Mouse (Mus musculus) heart, embryonic 14.5 days (tissue): ENCODE data around the gene Osbpl2. TPM values are rescaled to one million over a fixed set of nuclear protein-coding genes. Genes with fewer than 3 reads are reported as not detected.

Experiments used
- ATAC-seq: fragments of 200-750 bp; cut with Nextera tagmentation; 2 replicates; pipeline ENCODE4 v1.8.0; 2017; ENCODE audit warnings: low read depth, moderate TSS enrichment; ENCODE audit not compliant: insufficient number of reproducible peaks, insufficient read depth, low FRiP score
- H3K27ac ChIP-seq, 2 experiments: fragments of 200-500 bp in 1 of 2; fragments of 300-500 bp in 1 of 2; sonication (generic) in 1 of 2; replicated peaks in 1 of 2; 2 replicates each; pipeline ENCODE4 v1.5.1; 2012 to 2014; ENCODE audit warnings: low read depth in 2 of 2, low read length in 2 of 2, control low read depth in 1 of 2, mild to moderate bottlenecking in 1 of 2, mixed read lengths in 1 of 2; ENCODE audit not compliant: control insufficient read depth in 1 of 2, insufficient read depth in 1 of 2
- H3K27me3 ChIP-seq: fragments of 300-500 bp; sonication (generic); 2 replicates; pipeline ENCODE4 v1.6.1; 2014; ENCODE audit warnings: mild to moderate bottlenecking, low read length, control low read depth; ENCODE audit not compliant: control insufficient read depth, insufficient read depth
- H3K36me3 ChIP-seq: fragments of 300-500 bp; sonication (generic); 2 replicates; pipeline ENCODE4 v1.6.1; 2014; ENCODE audit warnings: mild to moderate bottlenecking, control low read depth, low read length, mixed read lengths; ENCODE audit not compliant: control insufficient read depth, insufficient read depth
- H3K4me1 ChIP-seq, 2 experiments: fragments of 200-500 bp in 1 of 2; fragments of 300-500 bp in 1 of 2; sonication (generic) in 1 of 2; 2 replicates each; pipeline ENCODE4 v1.6.1; 2012 to 2014; ENCODE audit warnings: low read length in 2 of 2, control low read depth in 1 of 2, mixed read lengths in 1 of 2; ENCODE audit not compliant: control insufficient read depth in 2 of 2, insufficient read depth in 2 of 2
- H3K4me2 ChIP-seq: fragments of 300-500 bp; sonication (generic); 2 replicates; pipeline ENCODE4 v1.6.1; 2014; ENCODE audit warnings: mild to moderate bottlenecking, low read length
- H3K4me3 ChIP-seq, 2 experiments: fragments of 200-500 bp in 1 of 2; fragments of 300-500 bp in 1 of 2; sonication (generic) in 1 of 2; 2 replicates each; pipeline ENCODE4 v1.5.1; 2012 to 2014; ENCODE audit warnings: low read length in 2 of 2, mild to moderate bottlenecking in 2 of 2, control low read depth in 1 of 2, low read depth in 1 of 2, moderate library complexity in 1 of 2; ENCODE audit not compliant: control insufficient read depth in 1 of 2, insufficient read depth in 1 of 2
- H3K9ac ChIP-seq: fragments of 300-500 bp; sonication (generic); 2 replicates; pipeline ENCODE4 v1.6.1; 2014; ENCODE audit warnings: mild to moderate bottlenecking, low read length
- H3K9me3 ChIP-seq: fragments of 300-500 bp; sonication (generic); 2 replicates; pipeline ENCODE4 v1.6.1; 2016; ENCODE audit warnings: low read length, control low read depth; ENCODE audit not compliant: control insufficient read depth
- WGBS: fragments of 180-500 bp; shearing (Covaris S2); extraction: QIAGEN DNeasy Blood & Tissue Kit; methylation state at CpG from one replicate; pipeline ENCODE4 v1.1.7; 2014; 5-methylcytosine and 5-hydroxymethylcytosine counted together
- polyA plus RNA-seq: library from polyadenylated mRNA; unstranded; fragments of >200 nt; fragmentation: Nextera tagmentation; extraction: Ambion mirVana; gene quantifications from 2 replicates; pipeline ENCODE4 v1.2.1, GENCODE M21; 2014

Gene Osbpl2
- polyA plus RNA-seq, 1 experiment from 2014 or later = 40.5 TPM

- H3K4me2 ChIP-seq = no peak overlapping the region
These were observed 36.0 kb upstream of the Osbpl2 start for GRCm38 (mm10) chr2:180083063-180083462.

GRCm38 (mm10) chr2:180084565-180084964 lies 34.5 kb upstream of the Osbpl2 start:
- ATAC-seq = no peak
- WGBS = 33% methylated on average over 3 of the region's 3 CpGs
- peaks cover 44% of the 10 kb centered on the region for H3K36me3 ChIP-seq
- no peak overlapping the region for H3K27ac ChIP-seq
- no peak overlapping the region for H3K9ac ChIP-seq
- no peak overlapping the region for H3K4me3 ChIP-seq
- H3K9me3 ChIP-seq = no peaks in the 10 kb centered on the region
- H3K4me1 ChIP-seq = no peaks in the 10 kb centered on the region
- no peak overlapping the region for H3K4me2 ChIP-seq
- H3K27me3 ChIP-seq = no peaks in the 10 kb centered on the region

More at GRCm38 (mm10) chr2:180083063-180083462, 36.0 kb upstream of the Osbpl2 start:
- Histone ChIP-seq H3K4me3 (no peak overlapping the region), H3K4me1 (no peaks in the 10 kb centered on the region), H3K9ac (no peak overlapping the region), H3K36me3 (peaks cover 56% of the 10 kb centered on the region), H3K9me3 (no peaks in the 10 kb centered on the region), H3K27me3 (no peaks in the 10 kb centered on the region), H3K27ac (no peak overlapping the region)
- 84% methylated on average over 10 of the region's 10 CpGs for WGBS
- ATAC-seq = no peak

GRCm38 (mm10) chr2:180085926-180086636 lies 33.0 kb upstream of the Osbpl2 start:
- 68% methylated on average over 16 of the region's 16 CpGs for WGBS
- Histone ChIP-seq H3K9me3 (no peaks in the 10 kb centered on the region), H3K4me1 (no peaks in the 10 kb centered on the region), H3K27ac (no peak overlapping the region), H3K4me3 (no peak overlapping the region), H3K4me2 (no peak overlapping the region), H3K27me3 (0 out of 2 replicates have a peak, but pooled peaks cover 2% of the 10 kb centered on the region), H3K9ac (no peak overlapping the region), H3K36me3 (peaks cover 40% of the 10 kb centered on the region)
- ATAC-seq = no peak

- H3K9me3 ChIP-seq = no peaks in the 10 kb centered on the region
- H3K4me3 ChIP-seq = no peak overlapping the region
- no peak overlapping the region for H3K27ac ChIP-seq
- H3K4me1 ChIP-seq = no peaks in the 10 kb centered on the region
- no peak overlapping the region for H3K4me2 ChIP-seq
- no peak overlapping the region for H3K9ac ChIP-seq
- 0 out of 2 replicates have a peak, but pooled peaks cover 2% of the 10 kb centered on the region for H3K27me3 ChIP-seq
- no peak for ATAC-seq
- WGBS = 85% methylated on average over 5 of the region's 5 CpGs
- H3K36me3 ChIP-seq = peaks cover 36% of the 10 kb centered on the region
These were observed 32.5 kb upstream of the Osbpl2 start for GRCm38 (mm10) chr2:180086637-180087027.

GRCm38 (mm10) chr2:180087472-180087871 lies 31.6 kb upstream of the Osbpl2 start:
- H3K4me2 ChIP-seq = no peak overlapping the region
- peaks cover 28% of the 10 kb centered on the region for H3K36me3 ChIP-seq
- H3K9ac ChIP-seq = no peak overlapping the region
- H3K4me3 ChIP-seq = no peak overlapping the region
- WGBS = 93% methylated on average over 4 of the region's 4 CpGs
- H3K27ac ChIP-seq = no peak overlapping the region
- no peaks in the 10 kb centered on the region for H3K9me3 ChIP-seq
- no peak for ATAC-seq
- H3K4me1 ChIP-seq = no peaks in the 10 kb centered on the region
- H3K27me3 ChIP-seq = 0 out of 2 replicates have a peak, but pooled peaks cover 2% of the 10 kb centered on the region

- H3K4me3 ChIP-seq = no peak overlapping the region
- no peaks in the 10 kb centered on the region for H3K4me1 ChIP-seq
- peaks cover 9% of the 10 kb centered on the region; the same call in 1 of the 2 replicates for H3K36me3 ChIP-seq
- H3K27ac ChIP-seq = no peak overlapping the region
- 62% methylated on average over 11 of the region's 11 CpGs for WGBS
- H3K27me3 ChIP-seq = 0 out of 2 replicates have a peak, but pooled peaks cover 2% of the 10 kb centered on the region
- H3K4me2 ChIP-seq = no peak overlapping the region
- no peaks in the 10 kb centered on the region for H3K9me3 ChIP-seq
- H3K9ac ChIP-seq = no peak overlapping the region
- no peak for ATAC-seq
These were observed 28.8 kb upstream of the Osbpl2 start for GRCm38 (mm10) chr2:180090285-180090684.

- H3K9ac ChIP-seq = no peak overlapping the region
- 37% methylated on average over 5 of the region's 5 CpGs for WGBS
- H3K9me3 ChIP-seq = no peaks in the 10 kb centered on the region
- H3K4me2 ChIP-seq = no peak overlapping the region
- no peak overlapping the region for H3K4me3 ChIP-seq
- H3K36me3 ChIP-seq = no peaks in the 10 kb centered on the region
- H3K4me1 ChIP-seq = peaks cover 0 to 5% of the 10 kb centered on the region in 2 experiments; a peak in 1 of 4 replicates
- ATAC-seq = no peak
- H3K27me3 ChIP-seq = peaks cover 41% of the 10 kb centered on the region
- no peak overlapping the region for H3K27ac ChIP-seq
These were observed 23.4 kb upstream of the Osbpl2 start for GRCm38 (mm10) chr2:180095711-180096110.
